19 mouse cellular contexts compared by ENCODE assay signal in the genomic region with DNA sequence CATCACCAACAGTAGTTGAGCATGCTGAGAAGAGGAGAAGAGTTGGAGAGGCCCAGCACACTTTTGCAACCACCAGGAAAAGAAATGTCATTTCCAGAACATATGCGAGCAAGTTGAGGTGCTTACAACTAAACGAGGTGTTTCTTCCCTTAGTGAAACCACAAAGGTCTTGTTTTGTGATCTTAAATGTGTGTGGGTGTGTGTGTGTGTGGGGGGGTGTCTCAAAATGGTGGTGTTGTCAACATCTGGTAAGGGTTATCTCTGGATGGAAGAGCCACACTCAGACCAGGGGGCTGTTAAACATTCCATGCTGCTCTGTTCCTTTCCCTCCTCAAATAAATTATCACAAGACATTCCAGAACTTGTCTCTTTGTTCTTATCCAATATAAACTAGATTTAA.
DNase-seq lines count a peak whose midpoint lies in the region; ATAC-seq and TF ChIP-seq lines count a peak whose summit lies in the region.
"Had no signal": no experiment of that assay in that cellular context is flagged by ENCODE, and none has a peak within 500 bp of the region (broad histone marks: within the 10 kb centered on the region; RNA-seq: fewer than 3 reads in every experiment).

No protein-coding gene starts in this region.

- no peak overlapping the region for H3K4me3 ChIP-seq in heart, embryonic 12.5 days
- H3K4me3 ChIP-seq in limb, embryonic 13.5 days = no peak overlapping the region
- no peak overlapping the region for H3K4me3 ChIP-seq in limb, embryonic 10.5 days
- no peak overlapping the region for H3K4me3 ChIP-seq in limb, embryonic 14.5 days (replicated peaks; ENCODE audit: low read length)
- H3K4me3 ChIP-seq: embryonic facial prominence, embryonic 12.5 days; forebrain, embryonic 13.5 days; forebrain, embryonic 15.5 days had no signal

- H3K9ac ChIP-seq in heart, embryonic 12.5 days = no peak overlapping the region
- H3K9ac ChIP-seq in limb, embryonic 13.5 days = no peak overlapping the region
- no peak overlapping the region for H3K9ac ChIP-seq in limb, embryonic 14.5 days (ENCODE audit: low read depth, low read length, severe bottlenecking)
- H3K9ac ChIP-seq: embryonic facial prominence, embryonic 12.5 days; forebrain, embryonic 13.5 days; forebrain, embryonic 15.5 days had no signal

- no peaks in the 10 kb centered on the region for H3K36me3 ChIP-seq in heart, embryonic 12.5 days
- H3K36me3 ChIP-seq in limb, embryonic 13.5 days = no peaks in the 10 kb centered on the region
- no peaks in the 10 kb centered on the region for H3K36me3 ChIP-seq in limb, embryonic 10.5 days
- H3K36me3 ChIP-seq in limb, embryonic 14.5 days (ENCODE audit: control insufficient read depth, insufficient read depth, low read length) = no peaks in the 10 kb centered on the region
- H3K36me3 ChIP-seq: embryonic facial prominence, embryonic 12.5 days; forebrain, embryonic 15.5 days had no signal

- no peak for DNase-seq in heart, adult 8-10 months (ENCODE audit: low spot score)
- no peak for DNase-seq in limb, embryonic 10.5 days (ENCODE audit: low spot score)
- no peak for DNase-seq in limb, embryonic 14.5 days (ENCODE audit: low spot score)
- no peak for DNase-seq in thymus, postnatal 25 days
- DNase-seq: adrenal gland, adult 2 months; adrenal gland, postnatal 10 days; adrenal gland, postnatal 25 days; cerebellum, adult 11 months; cerebellum, adult 18-20 months; cerebellum, adult 8-10 months; cerebellum, adult 9-11 months; cerebellum, postnatal 14 days; cerebellum, postnatal 36 days; embryo, embryonic 11 days had no signal

- H3K27ac ChIP-seq in heart, embryonic 12.5 days (ENCODE audit: poor library complexity, severe bottlenecking) = peak overlapping the region; percentile 69; the same call in 1 of the 2 replicates
- no peak overlapping the region for H3K27ac ChIP-seq in limb, embryonic 13.5 days
- H3K27ac ChIP-seq in limb, embryonic 10.5 days = no peak overlapping the region
- no peak overlapping the region for H3K27ac ChIP-seq in limb, embryonic 14.5 days (replicated peaks; ENCODE audit: low read depth, low read length)
- H3K27ac ChIP-seq: embryonic facial prominence, embryonic 12.5 days; forebrain, embryonic 13.5 days; forebrain, embryonic 15.5 days had no signal

- H3K4me1 ChIP-seq in heart, embryonic 12.5 days (replicated peaks) = peaks cover 27% of the 10 kb centered on the region
- H3K4me1 ChIP-seq in limb, embryonic 13.5 days = peaks cover 20% of the 10 kb centered on the region; the same call in 1 of the 2 replicates
- H3K4me1 ChIP-seq in limb, embryonic 10.5 days = peaks cover 19% of the 10 kb centered on the region
- H3K4me1 ChIP-seq in limb, embryonic 14.5 days (ENCODE audit: control insufficient read depth, insufficient read depth, low read length) = peaks cover 9% of the 10 kb centered on the region; the same call in 1 of the 2 replicates
- H3K4me1 ChIP-seq: forebrain, embryonic 15.5 days had no signal

- no peak for TF ChIP-seq POLR2A in limb, embryonic 14.5 days (IDR thresholded peaks at IDR 0.05; ENCODE audit: borderline replicate concordance, extremely low read depth, insufficient read depth, insufficient read length)

- H3K9me3 ChIP-seq in heart, embryonic 12.5 days (replicated peaks) = no peaks in the 10 kb centered on the region
- H3K9me3 ChIP-seq in limb, embryonic 13.5 days = no peaks in the 10 kb centered on the region
- H3K9me3 ChIP-seq in limb, embryonic 10.5 days (replicated peaks) = no peaks in the 10 kb centered on the region
- H3K9me3 ChIP-seq in limb, embryonic 14.5 days (ENCODE audit: control insufficient read depth, low read length) = no peaks in the 10 kb centered on the region
- H3K9me3 ChIP-seq: embryonic facial prominence, embryonic 12.5 days; forebrain, embryonic 13.5 days; forebrain, embryonic 15.5 days had no signal

- H3K27me3 ChIP-seq in heart, embryonic 12.5 days (replicated peaks) = no peaks in the 10 kb centered on the region
- no peaks in the 10 kb centered on the region for H3K27me3 ChIP-seq in limb, embryonic 13.5 days
- H3K27me3 ChIP-seq in limb, embryonic 10.5 days (ENCODE audit: low read depth, poor library complexity, severe bottlenecking) = no peaks in the 10 kb centered on the region
- H3K27me3 ChIP-seq in limb, embryonic 14.5 days (ENCODE audit: control insufficient read depth, insufficient read depth, low read length) = no peaks in the 10 kb centered on the region
- H3K27me3 ChIP-seq: embryonic facial prominence, embryonic 12.5 days had no signal

- no peak for ATAC-seq in heart, embryonic 12.5 days (ENCODE audit: insufficient number of reproducible peaks, low FRiP score)
- ATAC-seq in limb, embryonic 13.5 days (ENCODE audit: low FRiP score, low read depth) = peak; percentile 55; the same call in 1 of the 2 replicates
- ATAC-seq in limb, embryonic 14.5 days (ENCODE audit: low FRiP score, low read depth) = peak; percentile 60
- ATAC-seq: forebrain, embryonic 13.5 days; forebrain, embryonic 15.5 days had no signal

- 62% methylated on average over 2 of the region's 2 CpGs for WGBS in heart, embryonic 12.5 days
- 30% methylated on average over 2 of the region's 2 CpGs for WGBS in limb, embryonic 13.5 days
- WGBS in limb, embryonic 10.5 days = 83% methylated on average over 2 of the region's 2 CpGs
- WGBS in limb, embryonic 14.5 days = 28% methylated on average over 2 of the region's 2 CpGs

- H3K4me2 ChIP-seq in heart, embryonic 12.5 days = no peak overlapping the region
- no peak overlapping the region for H3K4me2 ChIP-seq in limb, embryonic 13.5 days (replicated peaks)
- no peak overlapping the region for H3K4me2 ChIP-seq in limb, embryonic 14.5 days (replicated peaks; ENCODE audit: low read depth, low read length, severe bottlenecking)
- H3K4me2 ChIP-seq: embryonic facial prominence, embryonic 12.5 days; forebrain, embryonic 13.5 days; forebrain, embryonic 15.5 days had no signal
